In the genomic region with DNA sequence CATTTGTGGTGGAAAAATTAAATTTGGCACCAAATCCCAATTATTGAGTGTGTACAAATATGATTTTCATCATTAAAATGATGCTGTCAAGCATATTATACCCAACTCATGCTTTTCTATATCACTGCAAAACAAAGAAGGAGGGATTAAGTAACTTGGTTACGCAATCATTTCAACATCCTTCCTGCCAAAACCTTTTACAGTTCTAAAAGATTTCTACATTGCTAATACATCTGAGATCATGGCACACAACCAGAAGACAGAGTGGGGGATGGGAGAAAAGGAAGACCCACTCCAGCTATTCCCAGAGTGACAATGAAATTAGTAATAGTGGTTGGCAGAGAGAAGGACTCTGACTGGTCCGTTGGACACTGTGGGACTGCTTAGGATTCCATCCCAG, we compare ENCODE assay signal across 15 mouse cellular contexts.
"Had no signal": no experiment of that assay in that cellular context is flagged by ENCODE, and none has a peak within 500 bp of the region (broad histone marks: within the 10 kb centered on the region; RNA-seq: fewer than 3 reads in every experiment).

No protein-coding gene starts in this region.

- H3K9me3 ChIP-seq: kidney, embryonic 15.5 days; limb, embryonic 10.5 days; liver, embryonic 13.5 days; midbrain, embryonic 12.5 days had no signal

- H3K4me3 ChIP-seq: kidney, embryonic 15.5 days; left cerebral cortex, adult 2 months; limb, embryonic 10.5 days; liver, embryonic 13.5 days; midbrain, embryonic 12.5 days had no signal

- H3K36me3 ChIP-seq: kidney, embryonic 15.5 days; limb, embryonic 10.5 days; liver, embryonic 13.5 days; midbrain, embryonic 12.5 days had no signal

- H3K4me2 ChIP-seq: kidney, embryonic 15.5 days; liver, embryonic 13.5 days; midbrain, embryonic 12.5 days had no signal

- DNase-seq: kidney, adult 2 months; kidney, postnatal 14 days; liver, embryonic 13.5 days; liver, postnatal 0 days; retina, postnatal 1 day; right cerebral cortex, postnatal 4 days; spleen, adult 18-20 months; thymus, adult 18-20 months; thymus, postnatal 14 days had no signal

- H3K27ac ChIP-seq: kidney, embryonic 15.5 days; left cerebral cortex, adult 2 months; limb, embryonic 10.5 days; liver, embryonic 13.5 days; macrophage; midbrain, embryonic 12.5 days had no signal

- H3K4me1 ChIP-seq: liver, embryonic 13.5 days had no signal

- H3K27me3 ChIP-seq: kidney, embryonic 15.5 days; liver, embryonic 13.5 days; midbrain, embryonic 12.5 days had no signal

- ATAC-seq: intestine, embryonic 16.5 days; liver, postnatal 0 days had no signal

- H3K9ac ChIP-seq: kidney, embryonic 15.5 days; liver, embryonic 13.5 days; liver, postnatal 0 days; midbrain, embryonic 12.5 days had no signal
